Mouse (Mus musculus): ENCODE measurements at regions not wholly inside any gene's neighbourhood (a gene's known extent, or its start where the extent isn't known, plus 50 kb on each side); places are given as distances from the start of the nearest gene placed in this dataset.

GRCm38 (mm10) chr1:88623040-88623439, 79.0 kb downstream of the Arl4c start:
- DNase-seq: no peak

GRCm38 (mm10) chr1:88622356-88622755, 79.7 kb downstream of the Arl4c start:
- DNase-seq: no peak

GRCm38 (mm10) chr1:88621214-88621613, 80.8 kb downstream of the Arl4c start:
- DNase-seq: no peak

- no peak for DNase-seq
These were observed 89.0 kb downstream of the Arl4c start for GRCm38 (mm10) chr1:88613007-88613406.

- no peak for DNase-seq
These were observed 90.8 kb downstream of the Arl4c start for GRCm38 (mm10) chr1:88611241-88611640.

GRCm38 (mm10) chr1:88610810-88611209, 91.2 kb downstream of the Arl4c start:
- no peak for DNase-seq

GRCm38 (mm10) chr1:88608826-88609225, 93.2 kb downstream of the Arl4c start:
- no peak for DNase-seq

GRCm38 (mm10) chr1:88608236-88608635, 93.8 kb downstream of the Arl4c start:
- no peak for DNase-seq

- DNase-seq: peak; percentile 34
These were observed 95.8 kb upstream of the Glrp1 start for GRCm38 (mm10) chr1:88605616-88606190.

GRCm38 (mm10) chr1:88602241-88602640, 92.4 kb upstream of the Glrp1 start:
- no peak for DNase-seq

- DNase-seq: no peak
These were observed 91.9 kb upstream of the Glrp1 start for GRCm38 (mm10) chr1:88601801-88602200.

GRCm38 (mm10) chr1:88600145-88600544, 90.3 kb upstream of the Glrp1 start:
- no peak for DNase-seq

GRCm38 (mm10) chr1:88594484-88595254, 84.8 kb upstream of the Glrp1 start:
- DNase-seq: no peak

- no peak for DNase-seq
These were observed 82.2 kb upstream of the Glrp1 start for GRCm38 (mm10) chr1:88592036-88592435.

- DNase-seq: no peak
These were observed 81.0 kb upstream of the Glrp1 start for GRCm38 (mm10) chr1:88590802-88591380.

- DNase-seq: no peak
These were observed 78.9 kb upstream of the Glrp1 start for GRCm38 (mm10) chr1:88588747-88589146.

GRCm38 (mm10) chr1:88586823-88587820, 77.3 kb upstream of the Glrp1 start:
- peak; percentile 39 for DNase-seq

GRCm38 (mm10) chr1:88586128-88586527, 76.3 kb upstream of the Glrp1 start:
- DNase-seq: no peak

- DNase-seq: no peak
These were observed 74.7 kb upstream of the Glrp1 start for GRCm38 (mm10) chr1:88584515-88585033.

GRCm38 (mm10) chr1:88578231-88578620, 68.4 kb upstream of the Glrp1 start:
- no peak for DNase-seq

GRCm38 (mm10) chr1:88577498-88578230, 67.8 kb upstream of the Glrp1 start:
- no peak for DNase-seq
